Mouse (Mus musculus): Measurements from ENCODE around the gene Eif4e.

The Eif4e gene

DNA sequence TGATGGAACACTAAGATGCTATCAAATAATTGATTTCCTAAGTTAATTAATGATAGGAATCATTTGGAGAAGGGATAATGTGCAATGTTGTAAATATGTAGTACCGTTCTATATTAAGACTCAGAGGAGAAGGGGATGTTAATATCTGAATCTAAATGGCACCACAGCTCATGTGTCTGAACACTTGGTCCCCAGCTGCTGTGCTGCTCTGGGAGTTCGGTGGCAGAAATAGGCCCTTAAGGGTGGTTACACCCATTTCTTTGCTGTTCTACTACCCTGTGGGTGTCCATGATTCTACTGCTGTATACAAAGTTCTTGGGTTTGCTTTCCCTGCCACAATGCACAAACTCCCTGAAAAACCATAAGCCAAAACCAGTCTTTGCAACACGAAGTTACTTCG, 61.2 kb downstream of the Eif4e start:
- DNase-seq (ENCODE audit: low spot score): no peak

DNA sequence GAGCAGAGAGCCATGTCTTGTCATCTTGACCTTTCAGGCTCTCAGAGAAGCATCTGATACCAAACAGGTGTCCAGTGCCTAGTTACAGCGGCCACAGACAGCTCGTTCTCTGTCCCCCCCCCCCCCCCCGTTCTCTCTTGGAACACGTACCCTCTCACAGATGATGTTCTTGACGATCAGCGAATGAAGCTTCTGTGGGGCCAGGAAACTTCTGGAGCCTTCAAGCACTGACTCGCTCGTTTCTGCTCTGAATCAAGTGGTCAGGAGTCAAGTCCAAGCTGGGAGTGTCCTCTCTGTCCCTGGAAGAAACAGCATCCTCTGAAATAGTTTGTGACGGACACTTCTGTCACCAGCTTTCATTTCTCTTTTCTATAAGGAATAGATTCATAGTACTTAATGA, 62.0 kb downstream of the Eif4e start:
- DNase-seq (ENCODE audit: low spot score): no peak

DNA sequence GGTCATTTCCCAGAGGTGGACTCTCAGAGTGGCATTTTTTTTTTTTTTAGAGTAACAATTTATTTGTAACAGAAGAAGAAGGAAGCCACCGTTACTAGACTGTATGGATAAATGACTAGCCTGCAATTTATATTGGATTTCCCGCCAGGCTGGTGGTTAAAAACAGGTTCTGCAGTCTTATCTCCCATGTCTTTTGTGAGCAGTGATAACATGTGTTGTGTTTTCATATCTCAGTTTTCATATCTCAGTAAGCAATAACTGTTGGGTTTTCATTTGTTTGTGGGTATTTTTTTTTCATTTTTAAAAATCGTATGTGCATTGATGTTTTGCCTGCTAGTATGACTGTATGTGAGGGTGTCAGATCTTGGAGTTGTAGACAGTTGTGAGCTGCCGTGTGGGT, 65.0 kb downstream of the Eif4e start:
- DNase-seq (ENCODE audit: low spot score): no peak

DNA sequence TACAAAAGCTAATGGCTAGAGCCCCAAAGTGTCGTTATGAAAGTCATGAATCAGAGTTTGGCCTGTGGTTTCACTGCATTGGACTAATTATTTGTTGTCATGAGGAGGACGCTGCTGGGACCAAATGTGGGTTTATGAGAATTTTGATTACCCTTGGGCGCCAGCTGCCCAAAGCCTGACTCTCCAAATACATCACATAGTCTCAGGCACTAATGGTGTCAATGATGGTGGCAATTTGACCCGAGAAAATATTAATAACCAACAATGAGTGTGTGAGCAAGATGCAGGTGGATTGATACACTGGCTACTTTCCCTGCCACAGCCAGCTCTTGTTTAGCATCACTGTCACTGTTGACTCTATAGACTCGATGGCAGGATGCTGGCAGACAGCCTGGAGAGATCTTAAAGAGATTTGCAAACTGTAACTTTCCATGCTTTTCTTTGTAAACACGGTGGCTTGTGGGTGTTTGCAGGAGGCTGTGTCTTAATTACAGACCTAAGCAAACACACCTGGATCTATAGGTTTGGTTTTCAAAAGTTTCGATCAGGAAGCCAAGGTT, 65.9 kb downstream of the Eif4e start:
- no peak for DNase-seq (ENCODE audit: low spot score)

DNA sequence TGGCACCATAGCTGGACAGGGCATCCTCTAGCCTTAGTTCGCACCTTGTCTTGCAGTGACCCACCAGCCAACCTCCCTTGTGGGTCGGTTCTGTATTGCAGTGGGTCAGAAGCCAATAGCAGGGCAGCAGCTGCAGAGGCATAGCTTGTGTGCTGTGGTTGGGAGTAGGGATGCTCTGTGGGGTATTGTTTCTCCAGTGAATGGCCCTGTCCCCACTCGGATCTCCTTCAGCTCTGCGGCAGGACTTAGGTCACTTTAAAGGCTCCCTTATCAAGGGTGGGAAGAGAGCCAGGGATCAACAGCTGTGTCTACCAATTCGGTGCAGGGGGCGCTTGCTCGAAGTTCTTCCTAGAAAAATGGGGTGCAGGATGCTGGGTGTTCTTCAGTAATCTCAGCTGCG, 67.2 kb downstream of the Eif4e start:
- no peak for DNase-seq (ENCODE audit: low spot score)

- DNase-seq (ENCODE audit: low spot score): no peak
Measured at GRCm38 (mm10) chr3:138593911-138594310, 67.9 kb downstream of the Eif4e start.

GRCm38 (mm10) chr3:138601076-138601475, 75.1 kb downstream of the Eif4e start:
- no peak for DNase-seq (ENCODE audit: low spot score)

DNA sequence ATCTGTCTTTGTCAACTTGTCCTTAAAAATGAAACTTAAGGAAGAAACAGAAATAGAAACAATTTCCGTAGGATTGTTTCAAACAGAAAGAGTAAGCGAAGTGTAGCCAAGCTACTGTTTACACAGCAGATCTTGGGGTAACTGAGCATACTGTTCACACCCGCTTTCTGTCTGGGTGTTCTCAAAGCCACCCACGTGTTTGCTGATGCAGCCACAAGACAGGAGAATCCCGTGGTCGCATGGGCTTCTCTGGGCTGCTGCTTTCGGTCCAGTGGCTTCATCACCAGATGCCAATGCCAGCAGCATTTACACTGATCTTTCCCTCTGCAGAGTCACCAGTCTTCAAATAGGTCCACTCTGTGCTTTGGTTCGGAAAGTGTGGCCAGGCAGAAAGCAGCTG, 79.2 kb downstream of the Eif4e start:
- DNase-seq (ENCODE audit: low spot score): no peak

DNA sequence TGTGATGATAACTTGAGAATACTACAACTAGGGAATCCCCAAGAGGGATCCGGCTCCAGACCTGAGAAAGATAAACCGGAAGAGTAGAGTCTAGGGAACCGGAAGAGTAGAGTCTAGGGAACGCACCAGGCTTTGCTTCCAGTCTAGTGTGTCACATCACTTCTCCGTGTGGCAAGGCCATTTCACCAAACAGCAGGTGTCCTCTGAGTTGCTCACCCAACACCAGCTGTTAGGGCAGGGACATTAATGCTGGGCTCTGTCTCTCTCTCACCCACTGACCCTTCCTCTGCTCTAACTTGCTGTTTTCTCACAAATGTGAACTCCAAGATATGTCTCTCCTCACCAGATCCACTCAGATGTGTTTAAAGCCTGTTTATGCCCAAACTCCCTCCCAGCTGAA, 82.7 kb downstream of the Eif4e start:
- DNase-seq (ENCODE audit: low spot score): no peak
